Mouse (Mus musculus) adrenal gland, postnatal 4 days (tissue): ENCODE results near the gene Cdh20. TPM values are rescaled to one million over a fixed set of nuclear protein-coding genes. Genes with fewer than 3 reads are reported as not detected.

ENCODE experiments used
- DNase-seq, 2 experiments: peaks; one replicate each; pipeline ENCODE4 v3.0.0; 2021 to 2022; ENCODE audit warnings: low spot score in 2 of 2, mixed read lengths in 2 of 2
- long read RNA-seq, 2 experiments: library from polyadenylated mRNA; stranded (forward); transcript quantifications; one replicate each; pipeline ENCODE4 v2.0.0; 2021
- total RNA-seq, 2 experiments: library from RNA; stranded (reverse); gene quantifications; 2 replicates each; pipeline ENCODE4 v1.2.3; 2021

Gene Cdh20
- total RNA-seq, result under 1 TPM; 0.34 to 0.71 TPM
- long read RNA-seq, experiment 1, result 0 reads
- long read RNA-seq, experiment 2, result 0 reads

DNA sequence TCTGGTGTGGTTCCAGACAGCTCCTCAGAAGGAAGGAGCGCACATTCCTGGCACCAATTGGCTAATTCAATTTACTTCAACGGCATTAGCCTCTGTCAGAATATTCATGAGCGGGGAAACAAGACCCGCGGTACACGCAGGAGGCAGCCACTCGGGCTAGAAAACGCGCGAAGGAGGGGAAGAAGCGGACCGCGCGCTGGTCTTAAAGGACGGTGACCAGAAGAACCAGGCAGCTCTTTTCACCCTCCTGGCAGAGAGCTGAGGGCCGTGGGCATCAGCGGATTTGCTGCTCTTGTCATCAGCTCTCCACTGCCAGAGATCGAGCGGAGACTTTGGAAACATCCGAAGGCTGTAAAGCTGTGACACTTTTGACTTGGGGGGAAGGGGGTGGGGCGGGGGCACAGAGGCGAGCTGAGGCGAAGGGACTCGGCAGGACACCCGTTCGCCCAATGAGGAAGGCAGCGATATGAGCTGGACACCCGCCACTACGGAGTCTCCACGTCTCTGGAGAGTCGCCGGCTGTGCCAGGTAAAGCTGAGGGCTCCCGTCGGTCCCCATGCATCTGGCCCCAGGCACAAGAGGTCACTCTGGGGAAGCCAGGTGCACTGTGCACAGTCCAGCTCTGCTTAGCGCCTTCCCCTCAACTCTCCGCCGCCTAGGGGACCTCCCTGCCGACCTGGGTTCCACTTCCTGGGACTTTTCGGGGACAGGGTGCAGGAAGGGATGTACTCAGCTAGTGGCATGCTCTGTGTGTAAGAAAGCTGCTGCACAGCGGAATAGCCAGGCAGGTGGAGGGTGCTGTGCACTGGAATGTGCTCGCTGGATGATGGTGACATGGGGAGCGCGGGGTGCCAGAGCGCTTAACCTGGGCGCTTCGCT is at the start of gene Cdh20:
Gene Cdh20 (plus strand): TSS at position 159 of the 879 bp plus-strand sequence.
- DNase-seq, result no peak

DNA sequence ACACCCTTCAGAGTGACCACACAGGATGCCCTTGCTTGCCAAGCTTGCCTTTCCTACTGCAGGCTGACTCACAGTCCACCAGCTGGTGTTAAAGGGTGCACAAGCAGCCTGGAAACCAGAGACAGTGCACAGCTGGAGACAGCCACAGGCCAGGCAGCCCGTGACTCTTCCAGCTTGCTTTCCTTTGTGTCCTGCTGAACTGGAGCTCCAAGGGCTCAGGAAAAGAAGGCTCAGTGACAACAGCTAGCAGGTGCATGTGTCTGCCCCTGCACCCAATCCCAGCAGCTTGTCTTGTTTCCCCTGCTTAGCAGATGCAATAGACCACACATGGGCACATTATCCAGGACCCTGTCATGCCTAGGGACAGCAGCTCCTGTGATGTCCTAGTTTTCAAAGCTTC is 21.5 kb upstream of the Cdh20 start:
- DNase-seq, result no peak

DNA sequence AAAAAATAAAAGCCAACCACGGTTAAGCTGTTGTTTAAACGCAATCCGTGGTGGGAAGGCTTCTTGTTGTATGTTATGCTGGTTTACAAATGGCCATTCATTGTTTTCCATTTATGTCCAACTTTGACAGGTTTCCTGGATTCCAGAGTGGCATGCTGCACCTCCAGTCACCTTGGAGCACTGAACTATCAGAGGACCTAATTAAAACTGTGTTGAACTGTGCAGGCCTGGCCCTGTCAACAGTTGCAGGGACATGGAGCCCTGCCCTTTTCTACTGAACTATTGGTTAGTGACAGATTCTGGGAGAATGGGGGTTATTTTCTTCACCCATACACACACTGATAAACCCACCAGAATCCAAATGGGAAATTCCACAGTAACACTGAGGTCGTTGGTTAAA is 20.9 kb upstream of the Cdh20 start:
- DNase-seq, result no peak

DNA sequence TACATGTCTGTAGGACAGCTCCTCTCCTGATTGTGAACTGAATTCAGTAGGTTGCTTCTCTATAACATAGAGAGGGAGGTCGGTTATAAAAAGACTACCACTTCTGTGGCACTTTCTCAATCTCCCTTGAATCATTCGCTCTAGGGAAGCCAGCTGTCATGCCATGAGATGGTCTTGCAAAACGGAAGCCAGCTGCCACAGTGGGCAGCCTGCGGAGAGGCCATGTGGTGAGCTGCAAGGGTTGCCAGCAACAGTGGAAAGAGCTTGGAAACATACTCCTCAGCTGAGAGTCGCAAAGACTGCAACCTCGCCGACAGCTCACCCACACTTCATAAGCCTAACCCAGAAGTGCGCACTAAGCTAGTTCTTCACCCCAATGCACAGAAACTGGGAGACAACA is 13.8 kb upstream of the Cdh20 start:
- DNase-seq, result no peak

DNA sequence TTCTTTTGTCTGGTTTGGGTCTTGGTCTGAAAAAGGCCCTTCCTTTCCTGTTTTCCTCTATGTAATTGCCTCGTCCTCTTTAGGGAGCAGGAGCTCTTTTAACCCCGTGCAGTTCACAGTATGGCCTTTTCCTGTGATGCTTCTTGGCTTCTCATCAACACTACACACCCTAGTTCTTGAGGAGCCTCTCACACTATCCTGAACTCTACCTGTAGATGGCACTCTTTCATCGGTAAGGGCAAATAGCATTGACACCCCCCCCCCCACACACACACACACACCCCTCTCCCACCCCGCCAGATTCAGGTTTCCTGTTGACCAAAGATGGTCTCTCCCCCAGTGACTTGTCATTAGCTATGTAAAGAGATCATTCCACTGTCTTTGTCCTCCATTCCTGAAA is 12.4 kb upstream of the Cdh20 start:
- no peak for DNase-seq

DNA sequence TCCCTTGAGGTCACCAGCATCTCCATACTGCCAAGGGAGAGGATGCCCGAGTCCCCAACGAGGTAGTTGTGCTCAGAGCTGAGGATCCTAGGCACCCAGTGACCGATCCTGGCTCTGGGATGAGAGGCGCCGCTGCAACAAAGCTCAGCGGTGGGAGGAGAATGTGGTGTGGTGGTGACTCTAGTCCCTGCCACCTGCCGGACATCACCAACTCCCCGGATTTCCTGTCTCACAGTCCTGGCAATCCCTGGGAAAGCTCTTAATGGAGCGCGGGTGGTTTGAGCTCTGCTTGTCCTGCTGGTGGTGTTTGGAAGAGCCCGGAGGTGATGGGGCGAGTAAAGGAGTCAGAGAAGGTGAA is 900 bp downstream of the Cdh20 start:
- no peak for DNase-seq

DNA sequence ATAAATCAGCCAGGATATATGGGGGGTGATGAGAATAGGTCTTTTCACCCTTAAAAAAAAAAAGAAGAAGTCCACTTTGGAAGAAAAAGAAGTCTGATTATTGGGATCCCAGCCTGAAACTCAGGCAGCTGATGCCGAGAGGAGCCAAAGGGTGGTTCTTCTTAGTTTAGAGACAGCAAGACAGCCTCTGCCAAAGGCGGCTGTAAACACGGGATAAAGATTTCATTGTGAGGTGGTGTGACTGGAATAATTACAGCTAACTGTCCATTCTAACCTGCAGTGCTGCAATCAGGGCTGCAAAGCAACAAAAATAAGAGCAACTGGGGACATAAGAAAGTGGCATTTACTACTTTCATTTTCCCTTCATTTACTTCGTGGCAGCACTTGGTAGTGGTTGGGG is 3.6 kb downstream of the Cdh20 start:
- DNase-seq, result no peak

DNA sequence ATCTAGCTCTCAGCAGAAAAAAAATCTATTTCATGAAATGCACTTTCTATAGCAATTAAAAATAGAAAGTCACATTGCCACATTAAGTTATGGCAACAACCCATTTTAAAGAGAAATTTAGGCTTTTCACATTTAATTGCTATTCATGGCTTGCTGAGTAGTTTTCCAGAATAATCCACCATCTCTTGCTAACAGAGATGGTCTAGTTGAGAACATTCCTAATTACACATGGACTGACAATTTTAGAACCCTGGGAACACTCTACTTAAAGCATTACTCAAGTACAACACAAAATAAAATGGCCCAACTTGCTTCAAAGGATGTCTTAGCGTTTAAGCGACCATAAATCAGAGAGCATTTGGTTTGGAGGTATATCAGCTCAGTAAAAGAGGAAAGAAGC is 4.9 kb downstream of the Cdh20 start:
- DNase-seq, result no peak

DNA sequence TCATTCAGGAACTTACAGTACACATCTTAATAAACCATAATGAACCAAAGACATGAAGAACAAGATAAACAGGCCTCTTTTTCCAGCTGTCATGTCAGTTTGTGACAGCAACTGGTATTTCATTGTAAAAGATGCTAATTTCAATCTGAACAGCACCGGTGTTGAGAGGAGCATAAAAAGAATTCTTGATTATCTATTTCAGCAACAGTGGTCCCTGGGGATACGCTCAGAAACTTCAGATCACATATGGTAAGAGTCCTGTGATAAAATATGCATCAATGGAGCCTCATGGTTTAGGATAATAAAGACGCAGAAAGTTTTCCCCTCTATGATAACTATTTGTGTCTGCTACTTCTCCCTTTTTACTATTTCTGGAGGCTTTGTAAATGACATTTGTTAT is 25.2 kb downstream of the Cdh20 start:
- no peak for DNase-seq

DNA sequence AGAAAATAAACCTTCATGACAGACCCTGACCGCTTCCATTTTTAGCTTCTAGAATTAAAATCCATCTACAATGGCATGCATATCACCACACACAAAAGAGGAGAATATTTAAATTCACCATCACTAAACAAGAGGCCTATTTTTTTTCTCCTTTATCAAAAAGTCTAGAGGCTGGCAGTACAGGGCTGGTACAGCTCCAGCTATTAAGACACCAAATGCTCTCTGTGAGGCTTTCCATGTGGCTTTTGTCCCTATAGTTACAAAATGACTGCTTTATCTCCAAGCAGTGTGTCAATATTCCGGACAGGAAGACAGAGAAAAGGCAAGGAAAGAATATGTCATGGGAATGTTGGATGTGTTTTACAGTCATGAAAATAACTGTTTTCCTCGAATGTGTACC is 27.8 kb downstream of the Cdh20 start:
- no peak for DNase-seq

DNA sequence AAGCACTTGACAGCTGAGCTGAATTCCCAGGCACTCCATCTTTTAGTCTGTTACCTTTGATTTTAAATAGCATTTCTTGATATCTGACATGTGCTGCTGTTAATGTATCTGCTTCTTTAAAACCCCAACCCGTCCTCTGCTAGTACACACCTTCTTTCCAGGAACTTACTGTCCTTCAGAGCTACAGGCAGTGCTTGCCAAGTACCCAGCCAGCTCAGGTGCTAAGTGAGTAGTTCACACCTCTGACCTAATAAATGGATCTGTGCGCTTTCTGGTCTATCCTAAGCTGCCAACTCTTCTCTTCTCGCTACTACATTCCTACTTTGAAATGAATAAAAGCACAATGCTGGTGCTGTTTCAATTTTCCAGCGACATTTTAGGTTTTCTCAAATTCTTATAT is 28.8 kb downstream of the Cdh20 start:
- DNase-seq, result no peak

DNA sequence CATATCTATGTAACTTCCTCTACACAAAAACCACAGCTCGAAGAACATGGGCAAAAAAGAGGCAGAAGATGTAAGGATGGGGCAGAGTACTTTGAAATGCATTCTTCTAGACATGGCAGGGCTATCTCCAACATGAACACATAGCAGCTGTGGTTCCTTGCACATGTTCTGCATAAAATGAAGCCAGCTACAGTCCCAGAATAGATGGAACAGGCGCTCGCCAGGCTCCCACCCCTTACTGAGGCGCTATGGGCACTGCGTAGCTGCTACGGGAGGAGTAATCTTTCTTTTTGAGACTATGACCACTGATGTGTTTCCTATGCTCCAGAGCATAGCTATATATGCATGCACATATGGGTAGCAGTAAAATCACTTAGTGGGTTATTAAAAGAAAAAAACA is 36.4 kb downstream of the Cdh20 start:
- DNase-seq, result no peak

DNA sequence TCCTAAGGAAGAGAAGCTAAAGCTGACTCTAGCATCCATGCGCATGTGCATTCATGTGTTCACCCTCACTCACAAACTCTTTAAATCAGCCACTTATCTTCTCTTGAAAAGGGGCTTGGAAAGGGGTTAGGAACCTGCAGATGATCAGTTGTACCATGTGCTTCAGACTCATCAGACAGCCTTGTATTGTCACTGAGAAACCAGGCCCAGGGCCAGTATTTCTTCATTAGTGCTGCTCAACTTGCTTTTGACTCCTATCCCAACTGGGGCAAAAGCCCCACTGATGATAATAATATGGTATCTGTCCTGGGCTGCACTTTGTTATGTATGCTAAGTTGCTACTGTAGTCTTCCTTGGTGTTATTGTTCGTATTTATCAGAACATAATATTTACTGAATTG is 38.9 kb downstream of the Cdh20 start:
- no peak for DNase-seq

DNA sequence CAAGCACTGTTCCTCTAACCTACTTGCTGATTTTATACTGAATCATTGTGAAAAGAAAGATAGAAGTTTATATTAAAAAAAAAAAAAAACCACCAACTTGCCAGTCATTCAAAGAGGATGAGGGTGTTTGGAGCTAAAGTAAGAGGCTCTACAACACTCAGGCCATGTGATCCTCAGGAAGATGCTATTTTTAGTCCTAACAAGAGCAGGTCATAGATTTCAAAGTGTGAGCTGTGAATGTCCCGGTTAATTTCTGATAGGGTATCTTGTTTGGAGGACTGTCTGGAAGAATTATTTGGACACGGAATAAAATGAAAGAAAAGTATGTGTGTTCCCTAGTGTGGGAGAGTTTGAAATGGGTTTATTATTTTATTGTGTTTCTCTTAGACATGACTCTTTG is 49.2 kb downstream of the Cdh20 start:
- DNase-seq, result no peak

DNA sequence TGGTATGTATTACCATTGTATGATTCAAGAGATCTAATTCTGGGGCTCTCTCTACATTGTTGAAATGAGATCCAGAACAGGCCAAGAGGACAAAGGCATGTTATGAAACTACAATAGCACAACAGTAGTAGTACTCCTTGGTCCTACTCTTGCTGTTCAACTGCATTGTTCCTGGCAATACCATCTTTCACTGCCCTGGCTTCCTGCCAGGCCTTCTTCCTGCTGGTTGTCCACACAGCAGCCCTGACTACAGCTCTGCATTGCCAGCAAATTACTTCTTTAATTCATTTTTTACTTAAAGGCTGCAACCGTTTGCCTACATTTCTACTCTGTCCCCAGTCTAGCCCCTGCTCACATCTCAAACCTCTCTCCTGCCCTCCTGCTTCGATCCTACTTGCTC is 59.8 kb downstream of the Cdh20 start:
- DNase-seq, result no peak

DNA sequence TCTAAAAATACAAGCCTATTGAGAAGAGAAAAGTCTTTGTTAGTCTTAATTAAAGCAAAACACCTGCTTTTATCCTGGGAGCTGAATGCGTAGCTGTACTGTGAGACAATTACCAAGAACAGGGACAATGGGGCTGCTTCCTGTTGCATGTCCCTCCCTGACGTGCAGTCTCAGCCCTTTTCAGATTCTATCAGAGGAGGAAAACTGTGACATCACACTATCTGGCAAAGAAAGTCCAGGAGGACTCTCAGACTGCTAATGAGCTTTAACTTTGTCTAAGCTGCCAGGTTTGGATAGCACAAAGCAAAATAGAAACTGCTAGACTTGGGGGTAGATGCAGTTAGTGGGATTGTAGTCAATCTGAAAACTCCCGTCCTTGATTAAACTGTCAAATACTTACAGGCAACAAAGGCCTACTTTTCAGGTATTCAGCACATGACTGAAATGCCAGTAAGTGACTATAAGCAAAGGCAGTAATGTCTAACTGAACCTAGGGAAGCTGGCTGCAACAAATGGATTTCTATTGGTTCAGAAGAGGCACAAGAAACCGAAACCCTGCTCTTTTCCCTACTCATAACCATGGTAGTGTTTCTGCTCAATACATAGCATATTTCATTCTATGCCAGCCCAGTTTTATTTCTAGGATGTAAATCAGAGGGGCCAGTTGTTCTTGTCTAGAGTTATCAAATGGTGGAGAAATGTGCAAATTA is 70.0 kb downstream of the Cdh20 start:
- no peak for DNase-seq

DNA sequence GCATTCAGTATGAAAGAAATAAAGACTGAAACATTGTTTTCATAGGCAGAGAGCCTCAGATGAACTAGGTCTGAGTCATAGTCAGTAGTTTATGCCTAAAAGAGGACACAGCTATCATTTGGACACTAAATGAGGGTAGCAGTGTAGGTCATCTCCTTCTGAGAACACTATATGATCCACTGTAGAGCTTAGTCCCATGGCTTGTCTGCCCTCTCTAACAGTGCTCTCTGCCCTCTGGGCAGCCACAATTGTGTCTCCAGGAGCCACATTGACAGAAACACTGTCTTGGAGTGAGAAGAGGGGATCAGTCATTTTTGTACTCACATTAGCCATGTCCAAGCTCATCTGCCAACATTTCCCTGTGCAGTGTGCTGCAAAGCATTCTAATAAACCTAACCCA is 70.7 kb downstream of the Cdh20 start:
- no peak for DNase-seq

DNA sequence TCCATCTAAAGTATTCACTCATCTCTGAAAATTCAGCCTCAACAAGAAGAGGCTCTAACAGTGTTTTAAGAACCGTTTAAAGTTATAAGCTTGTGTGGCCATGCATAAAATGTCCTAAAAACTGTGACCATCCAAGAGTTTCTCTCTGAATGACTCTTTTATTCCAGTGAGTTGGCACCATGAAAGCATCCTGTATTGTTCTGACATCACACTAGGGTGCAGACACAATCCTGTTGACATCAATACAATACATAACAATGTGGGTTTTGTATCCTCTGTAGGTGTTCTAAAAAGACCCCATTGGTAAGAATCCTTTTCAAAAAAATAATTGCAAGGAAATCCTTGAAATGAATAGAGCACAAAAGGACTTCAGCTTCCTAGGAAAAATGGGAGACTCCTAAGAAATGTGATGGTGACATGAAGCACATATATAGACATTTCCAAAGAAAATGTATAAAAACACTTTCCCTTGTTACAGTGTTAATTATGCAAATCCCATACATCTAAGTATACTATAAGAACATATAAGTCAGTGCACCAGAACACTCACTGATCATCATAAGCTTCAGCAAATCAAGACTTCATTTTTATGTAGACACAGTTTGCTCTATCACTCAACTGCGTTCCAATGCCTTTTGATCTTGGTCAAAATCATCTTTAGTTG is 80.1 kb downstream of the Cdh20 start:
- DNase-seq, result no peak

DNA sequence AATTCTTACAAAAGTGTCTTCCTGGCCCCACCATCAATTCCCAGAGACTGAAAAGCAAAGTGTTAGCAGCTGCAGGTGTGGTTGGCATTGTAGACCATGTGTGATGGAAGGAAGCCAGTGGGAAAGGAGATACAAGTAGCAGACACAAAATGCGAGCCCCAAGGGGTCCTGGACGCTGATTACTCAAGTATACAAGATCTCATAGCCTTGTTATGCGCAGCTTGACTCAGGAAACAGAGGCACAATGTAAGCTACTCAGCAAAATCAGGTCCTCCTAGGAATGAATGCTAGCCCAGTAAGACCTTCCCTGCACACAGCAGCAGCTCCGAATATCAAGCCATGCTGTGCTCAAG is 80.6 kb downstream of the Cdh20 start:
- no peak for DNase-seq

DNA sequence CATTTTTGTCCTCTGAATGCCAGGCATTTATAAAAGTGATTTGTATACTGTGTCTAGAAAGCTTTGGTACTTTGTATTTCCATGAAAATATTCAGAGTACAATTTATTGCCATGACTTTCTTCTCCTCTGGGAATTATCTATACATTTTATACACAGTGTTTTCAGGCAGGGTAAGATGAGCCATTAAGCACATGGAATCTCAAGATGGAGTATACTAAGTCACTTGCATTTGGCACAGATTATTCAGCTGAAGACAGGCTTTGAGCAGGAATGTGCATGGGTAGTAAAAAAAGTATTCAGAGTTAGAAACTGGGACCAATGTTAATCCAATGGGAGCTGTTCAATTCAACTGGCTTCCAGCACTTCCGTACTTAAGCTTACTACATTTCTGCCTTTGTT is 109.1 kb downstream of the Cdh20 start:
- no peak for DNase-seq

DNA sequence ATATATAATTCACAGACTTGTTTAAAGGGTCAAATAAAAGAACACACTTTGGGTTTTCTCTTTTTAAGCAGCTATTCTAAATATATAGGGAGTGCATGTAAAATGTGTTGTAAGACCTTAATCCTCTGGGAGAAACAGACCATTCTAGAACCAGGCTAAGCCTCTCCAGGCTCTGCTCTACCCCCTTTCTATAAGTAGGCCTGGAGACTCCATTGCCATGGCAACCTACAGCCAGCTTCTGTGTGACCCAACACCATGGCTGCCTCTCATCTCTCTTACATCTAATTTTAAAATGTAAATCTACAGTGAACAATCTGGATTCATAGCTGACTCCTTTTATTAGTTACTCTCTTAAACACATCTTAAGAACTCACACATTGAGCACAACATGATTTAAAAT is 133.5 kb downstream of the Cdh20 start:
- no peak for DNase-seq

DNA sequence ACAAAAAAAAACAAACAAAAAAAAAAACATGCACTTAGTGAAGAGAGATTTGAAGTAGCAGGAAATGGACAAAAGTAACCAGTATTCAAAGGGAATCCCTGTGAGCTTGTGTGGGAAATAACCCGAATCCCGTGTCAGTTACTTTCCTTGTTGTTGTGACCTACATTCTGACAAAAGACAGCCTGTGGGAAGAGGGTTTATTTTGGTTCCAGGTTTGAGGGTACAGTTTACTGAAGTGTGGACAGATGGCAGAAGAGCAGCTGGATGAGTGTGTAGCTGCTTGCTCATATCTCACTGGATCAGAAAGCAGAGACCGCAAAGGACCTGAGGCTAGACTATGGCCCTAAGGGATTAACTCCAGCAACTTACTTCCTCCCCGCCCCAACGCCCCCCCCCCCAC is 135.1 kb downstream of the Cdh20 start:
- no peak for DNase-seq
